Mouse (Mus musculus) frontal cortex, postnatal 36 days (tissue): ENCODE data around the gene Sbno2.

Source experiments
- DNase-seq, 2 experiments: peaks; one replicate each; pipeline ENCODE4 v3.0.0; 2022; ENCODE audit warnings: low spot score in 2 of 2

Gene Sbno2

DNA sequence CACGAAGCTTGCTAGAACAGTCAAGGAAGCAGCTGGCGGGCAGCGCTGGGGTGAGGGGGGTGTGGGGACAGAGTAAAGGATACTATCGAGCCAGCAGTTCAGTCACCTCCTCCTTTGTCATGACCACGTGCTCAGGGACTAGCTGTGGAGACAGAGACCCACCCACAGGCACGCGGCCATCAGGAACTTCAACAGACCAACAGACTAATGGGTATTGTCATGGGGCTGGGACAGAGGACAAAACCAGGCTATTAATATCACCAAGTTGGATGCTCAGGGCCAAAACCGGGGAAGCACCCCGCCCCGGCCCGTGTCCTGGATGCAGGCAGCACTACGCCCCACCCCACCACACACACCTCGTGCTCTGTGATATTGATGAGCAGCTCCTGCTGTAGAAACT is 68.5 kb downstream of the Sbno2 start:
- no peak for DNase-seq

- DNase-seq = no peak
These were observed 69.7 kb downstream of the Sbno2 start for GRCm38 (mm10) chr10:80035686-80036085.

DNA sequence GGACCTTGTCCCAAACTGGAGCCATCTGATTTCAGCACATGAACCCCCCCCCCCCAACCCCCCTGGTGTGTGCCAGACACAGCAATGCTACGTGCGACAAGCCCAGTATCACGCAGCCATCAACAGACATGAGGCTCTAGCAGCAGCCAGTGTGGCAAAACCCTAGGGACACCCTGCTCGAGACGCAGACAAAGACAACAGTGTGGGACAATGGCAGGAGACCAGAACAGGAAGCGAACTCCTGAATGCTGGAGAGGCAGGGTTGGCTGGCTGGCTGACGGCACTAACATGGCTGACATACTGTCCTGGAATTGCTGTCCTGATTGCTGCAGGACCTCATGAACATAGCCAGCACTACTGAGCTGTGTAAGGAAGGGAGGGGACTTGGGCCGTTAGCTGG is 70.2 kb downstream of the Sbno2 start:
- DNase-seq = no peak

DNA sequence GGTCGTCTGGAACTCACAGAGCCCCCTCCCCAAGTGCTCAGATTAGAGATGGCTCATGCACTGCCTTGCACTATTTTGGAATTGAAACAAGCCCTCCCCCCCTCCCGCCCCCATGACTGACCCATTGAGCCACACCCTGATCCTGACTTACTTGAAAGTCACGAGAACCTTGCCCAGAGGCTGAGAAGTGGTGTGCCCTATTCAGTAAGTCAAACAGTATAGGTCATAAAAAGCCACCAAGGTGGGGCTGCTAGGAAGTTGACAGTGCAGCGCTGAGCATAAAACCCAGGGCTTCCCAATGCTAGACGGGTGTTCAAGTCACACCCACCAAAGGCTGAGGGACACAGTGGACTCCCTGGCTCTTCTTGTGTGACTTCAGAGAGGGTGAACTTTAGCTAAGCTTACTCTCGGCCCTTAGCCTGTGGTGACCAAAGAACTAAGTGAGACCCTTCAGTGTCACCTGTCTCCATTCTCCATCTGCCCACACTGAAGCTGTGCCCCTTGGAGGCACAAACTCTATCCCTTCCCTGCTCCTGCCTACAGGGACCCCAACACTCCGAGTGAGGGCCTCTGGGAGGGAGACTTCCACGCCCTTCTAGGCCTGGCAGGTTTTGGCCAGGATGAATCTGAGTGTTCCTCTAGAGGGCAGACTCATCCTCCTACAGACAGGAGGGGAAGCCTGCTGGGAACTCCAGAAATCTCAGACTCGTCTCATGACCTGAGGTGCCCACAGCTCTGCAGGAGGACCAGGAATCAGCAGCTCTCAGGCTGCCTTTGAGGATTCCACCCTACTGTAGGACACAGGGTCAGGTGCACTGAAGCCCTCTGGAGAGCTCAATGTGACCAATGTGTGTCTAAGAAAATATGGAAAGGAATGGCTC is 71.6 kb downstream of the Sbno2 start:
- DNase-seq = peak in 1 of 2 experiments; percentile 34

DNA sequence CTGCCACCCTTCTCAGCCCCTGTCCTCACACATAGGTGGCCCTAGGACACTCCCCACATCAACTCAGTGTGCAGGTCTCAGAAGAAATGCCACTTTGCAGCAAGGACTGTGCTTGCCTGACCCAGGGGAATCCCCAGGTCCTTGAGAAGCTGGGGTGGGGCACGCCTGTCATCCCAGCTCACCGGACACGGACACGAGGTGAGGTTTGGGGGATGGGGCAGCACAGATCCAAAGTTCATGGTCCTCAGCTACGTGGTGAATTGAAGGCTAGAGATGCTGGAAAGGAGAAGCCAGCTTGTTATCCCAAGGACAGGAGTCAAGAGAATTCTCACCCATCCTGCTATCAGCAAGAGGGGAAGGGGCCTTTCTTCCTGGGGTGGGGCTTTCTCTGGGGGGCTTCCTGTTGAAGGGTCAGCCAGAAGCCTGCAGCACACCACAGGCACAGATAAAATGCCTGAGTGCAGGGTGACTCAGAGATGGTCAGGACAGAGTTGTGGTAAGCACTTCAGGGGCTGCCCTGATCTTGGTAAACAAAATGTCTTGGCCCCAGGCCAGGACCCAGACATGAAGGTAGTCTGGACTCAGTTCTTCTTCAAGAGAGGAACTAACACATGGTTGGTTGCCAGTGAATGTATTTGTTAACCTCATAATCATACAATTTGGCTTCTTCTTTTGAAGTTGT is 72.4 kb downstream of the Sbno2 start:
- DNase-seq = no peak

GRCm38 (mm10) chr10:80030736-80031135 is 74.6 kb downstream of the Sbno2 start:
- DNase-seq = no peak

- no peak for DNase-seq
These were observed 75.2 kb downstream of the Sbno2 start for GRCm38 (mm10) chr10:80030191-80030590.

GRCm38 (mm10) chr10:80028521-80028846 is 76.9 kb downstream of the Sbno2 start:
- DNase-seq = no peak

DNA sequence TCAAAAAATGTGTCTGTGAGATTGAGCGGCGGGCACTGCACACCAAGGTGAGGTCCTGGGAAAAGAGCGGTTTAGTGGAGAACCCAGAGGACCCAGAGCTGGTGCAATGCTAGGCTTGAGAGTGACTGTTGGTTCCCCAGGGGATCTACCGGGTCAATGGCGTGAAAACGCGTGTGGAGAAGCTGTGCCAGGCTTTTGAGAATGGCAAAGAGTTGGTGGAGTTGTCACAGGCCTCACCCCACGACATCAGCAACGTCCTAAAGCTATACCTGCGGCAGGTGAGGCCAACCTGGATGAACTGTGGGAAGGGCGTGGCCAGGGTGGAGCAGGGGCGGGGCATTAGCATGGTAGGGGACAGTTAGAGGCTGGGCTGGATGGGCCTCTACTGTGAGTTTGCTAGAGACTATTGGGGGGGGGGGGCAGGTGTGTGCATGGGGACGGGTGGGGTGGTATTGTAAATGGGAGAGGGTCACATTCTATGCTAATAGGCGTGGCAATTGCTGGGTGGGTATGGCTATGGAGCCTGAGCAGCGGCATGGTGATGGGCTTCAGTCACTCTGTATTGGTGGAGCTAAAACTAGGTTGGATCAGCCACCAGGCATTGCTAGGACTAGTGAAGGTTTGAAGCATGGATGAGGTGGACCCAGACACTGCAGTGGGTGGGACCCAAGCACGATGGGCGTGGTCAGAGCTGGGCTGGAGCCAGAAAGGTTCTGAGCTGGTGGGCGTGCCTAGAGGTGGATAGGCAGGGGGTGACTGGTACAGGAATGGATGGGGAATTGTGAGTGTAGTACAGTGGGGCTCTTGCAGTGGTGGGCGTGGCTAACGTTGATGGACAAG is 77.5 kb downstream of the Sbno2 start:
- DNase-seq = no peak

DNA sequence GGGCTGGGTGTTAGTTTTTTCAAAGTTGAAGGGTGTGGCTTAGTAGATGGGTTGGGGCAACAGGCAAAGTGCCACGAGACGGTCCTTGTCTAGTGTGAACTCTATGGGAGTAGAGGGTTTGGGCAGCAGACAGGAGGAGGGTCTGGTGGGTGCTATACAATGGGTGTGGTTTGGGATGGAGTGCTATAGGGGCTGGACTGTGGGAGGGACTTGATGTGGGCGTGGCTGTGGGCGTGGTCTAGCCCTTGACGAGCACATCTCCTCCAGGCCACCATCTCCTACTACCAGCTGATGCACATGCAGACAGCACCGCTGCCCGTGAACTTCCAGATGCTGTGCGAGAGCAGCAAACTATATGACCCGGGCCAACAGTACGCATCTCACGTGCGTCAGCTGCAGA is 79.5 kb downstream of the Sbno2 start:
- no peak for DNase-seq

DNA sequence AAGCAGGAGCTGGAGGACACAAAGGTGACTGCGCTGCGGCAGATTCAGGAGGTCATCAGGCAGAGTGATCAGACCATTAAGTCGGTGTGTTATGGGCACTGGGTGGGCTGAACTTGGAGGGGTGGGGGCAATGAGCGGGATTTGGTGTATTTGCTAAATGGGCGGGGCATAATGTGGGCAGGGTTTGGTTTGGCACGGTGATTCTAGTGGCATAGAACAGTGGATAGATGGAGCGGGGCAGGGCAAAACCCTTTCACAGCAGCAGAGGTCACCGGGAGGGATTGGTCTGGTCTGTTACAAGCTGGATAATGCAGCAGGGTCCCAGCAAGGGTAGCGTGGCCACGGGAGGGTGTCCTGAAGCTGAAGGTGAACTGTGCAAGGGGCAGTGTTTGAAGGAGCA is 79.9 kb downstream of the Sbno2 start:
- DNase-seq = no peak

DNA sequence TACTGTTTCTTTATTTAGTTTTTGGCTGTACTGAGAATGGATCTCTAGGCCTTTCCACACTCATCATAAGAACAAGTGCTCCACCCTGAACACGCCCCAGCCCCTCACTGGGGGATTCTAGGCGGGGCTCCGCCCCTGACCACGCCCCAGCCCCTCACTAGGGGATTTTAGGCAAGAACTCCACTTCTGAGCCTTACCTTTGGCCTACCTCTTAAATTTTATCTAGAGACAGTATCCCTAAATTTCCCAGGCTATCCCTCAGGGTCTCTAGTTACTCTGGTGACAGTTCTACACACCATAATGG is 80.4 kb downstream of the Sbno2 start:
- no peak for DNase-seq

- DNase-seq = no peak
These were observed 80.9 kb downstream of the Sbno2 start for GRCm38 (mm10) chr10:80024229-80025043.

DNA sequence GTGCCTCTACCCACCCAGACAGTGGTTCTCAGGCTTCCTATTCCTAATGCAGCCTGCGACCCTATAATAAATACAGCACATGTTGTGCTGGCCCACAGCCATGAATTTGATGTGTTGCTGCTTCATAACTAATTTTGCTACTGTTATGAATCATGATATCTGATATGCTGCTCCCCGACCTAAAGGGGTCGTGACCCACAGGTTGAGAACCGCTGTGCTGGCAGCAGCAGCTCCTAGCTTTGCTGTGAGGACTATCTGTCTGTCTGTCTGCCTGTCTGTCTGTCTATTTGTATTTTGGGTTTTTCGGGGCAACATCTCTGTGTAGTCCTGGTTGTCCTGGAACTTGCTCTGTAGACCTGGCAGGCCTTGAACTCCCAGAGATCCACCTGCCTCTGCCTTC is 81.6 kb downstream of the Sbno2 start:
- no peak for DNase-seq

GRCm38 (mm10) chr10:80022806-80023205 is 82.6 kb downstream of the Sbno2 start:
- no peak for DNase-seq

- no peak for DNase-seq
These were observed 83.2 kb downstream of the Sbno2 start for GRCm38 (mm10) chr10:80022164-80022563.

GRCm38 (mm10) chr10:80021320-80021641 is 84.1 kb downstream of the Sbno2 start:
- DNase-seq = no peak

DNA sequence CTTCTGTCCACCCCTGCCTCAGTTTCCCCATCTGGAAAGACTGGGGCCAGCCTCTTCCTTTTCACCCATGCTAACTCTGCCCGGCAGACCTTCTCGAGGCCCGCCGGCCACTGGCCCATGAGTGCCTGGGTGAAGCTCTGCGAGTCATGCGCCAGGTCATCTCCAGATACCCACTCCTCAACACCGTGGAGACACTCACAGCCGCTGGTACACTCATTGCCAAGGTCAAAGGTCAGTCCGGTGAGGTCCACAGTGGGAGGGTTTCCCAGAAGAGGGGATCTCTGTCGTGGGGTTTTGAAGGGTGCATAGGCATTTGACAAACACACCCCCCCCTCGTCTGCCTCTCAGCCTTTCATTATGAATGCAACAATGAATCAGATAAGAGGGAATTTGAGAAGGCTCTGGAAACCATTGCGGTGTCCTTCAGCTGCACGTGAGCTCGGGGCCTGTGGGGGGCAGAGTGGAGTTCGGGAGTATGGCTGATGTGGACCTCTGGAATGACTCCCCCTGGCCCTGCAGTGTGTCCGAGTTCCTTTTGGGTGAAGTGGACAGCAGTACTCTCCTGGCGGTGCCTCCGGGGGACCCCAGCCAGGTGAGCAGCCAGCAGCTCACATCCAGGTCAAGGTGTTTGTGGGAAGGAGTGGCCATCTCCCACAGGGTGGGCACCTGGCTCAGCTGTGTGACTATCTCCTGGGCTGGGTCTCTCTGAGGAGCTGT is 84.6 kb downstream of the Sbno2 start:
- DNase-seq = no peak

DNA sequence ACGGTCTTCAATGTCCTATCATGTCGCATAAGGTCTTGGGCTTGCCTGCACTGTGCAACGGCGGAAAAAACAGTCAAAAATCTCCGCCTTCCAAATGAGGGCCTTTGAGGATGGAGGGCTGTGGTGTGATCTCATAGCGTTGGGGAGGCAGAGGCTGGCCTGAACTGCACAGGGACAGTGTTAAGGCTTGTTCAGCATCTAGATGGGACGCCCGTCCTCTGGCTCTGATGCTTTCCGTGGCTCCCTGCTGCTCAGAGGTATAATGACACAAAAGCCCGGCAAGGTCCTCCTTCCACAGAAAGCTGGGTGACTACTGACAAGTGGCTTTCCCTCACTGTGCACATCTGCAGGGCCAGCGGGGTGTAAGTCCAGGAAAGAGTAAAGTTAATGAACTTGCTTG is 85.2 kb downstream of the Sbno2 start:
- DNase-seq = no peak

GRCm38 (mm10) chr10:80019471-80020131 is 85.8 kb downstream of the Sbno2 start:
- DNase-seq = no peak
